Mouse (Mus musculus): Measurements from ENCODE around the gene Olfr1282.
"Not testable (repeated sequence)": the region's sequence is repeated elsewhere in the genome, so short reads cannot be mapped to it uniquely, and the experiment has no call there.

The Olfr1282 gene

GRCm38 (mm10) chr2:111335976-111336375, at the start of gene Olfr1282:
Gene Olfr1282, minus strand, starts transcription at chr2:111336076.
- DNase-seq (ENCODE audit: low spot score), result no peak

DNA sequence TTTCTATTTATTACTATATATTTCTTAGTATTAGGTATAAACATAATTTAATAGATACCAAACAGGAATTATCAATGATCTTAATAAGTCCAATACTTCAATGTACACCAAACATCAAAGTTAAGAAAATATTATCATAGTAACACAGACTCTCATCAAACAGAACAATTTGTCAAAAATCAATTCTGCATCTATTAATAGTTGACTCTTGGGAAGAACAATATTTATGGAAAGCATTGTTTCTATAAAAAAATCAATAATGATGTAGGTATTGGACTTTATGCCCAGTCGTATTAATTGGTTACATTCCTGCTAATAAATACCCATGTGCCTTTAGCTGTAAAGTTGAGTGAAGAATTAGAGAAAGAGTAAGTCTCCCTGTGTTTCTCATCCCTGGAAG, 39.3 kb upstream of the Olfr1282 start, which contains the start of gene Olfr1284:
Gene Olfr1284 (plus strand): TSS at position 301 of the 400 bp plus-strand sequence.
- no peak for DNase-seq (ENCODE audit: low spot score)

DNA sequence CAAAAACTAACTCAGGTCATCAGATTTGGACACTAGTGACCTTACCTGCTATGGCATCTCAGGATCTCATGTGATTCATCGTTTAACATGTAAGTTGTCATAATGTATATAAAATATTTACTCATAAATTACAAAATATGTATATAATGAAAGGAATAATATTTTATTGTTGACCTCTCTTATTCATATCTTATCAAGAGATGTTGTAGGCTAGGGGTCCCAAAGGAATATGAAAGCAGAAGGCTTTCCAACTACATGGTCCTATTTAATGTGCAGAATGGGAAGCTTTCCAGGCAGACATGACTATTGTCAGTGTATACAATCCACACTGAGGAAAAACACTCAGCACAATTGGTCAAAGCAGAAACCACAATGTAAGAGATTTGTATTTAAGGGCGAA, 30.6 kb upstream of the Olfr1282 start, which contains the start of gene Olfr1283:
Gene Olfr1283 (plus strand): TSS at position 301 of the 400 bp plus-strand sequence.
- no peak for DNase-seq (ENCODE audit: low spot score)

DNA sequence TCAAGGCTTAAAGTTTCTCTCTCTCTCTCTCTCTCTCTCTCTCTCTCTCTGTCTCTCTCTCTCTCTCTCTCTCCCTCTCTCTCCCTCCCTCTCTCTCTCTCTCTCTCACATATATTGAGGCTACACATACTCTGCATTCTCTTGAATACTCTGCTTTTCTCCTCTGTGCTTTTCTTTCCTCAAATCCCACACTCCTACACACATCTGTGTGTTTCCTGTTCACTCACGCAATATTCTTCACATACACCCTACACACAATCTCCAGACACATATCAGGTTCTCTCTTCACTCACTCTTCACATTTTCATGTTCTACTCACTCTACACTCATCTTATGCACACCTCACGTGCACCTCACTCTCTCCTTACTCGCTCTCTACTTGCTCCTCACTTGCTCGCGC, 2.2 kb downstream of the Olfr1282 start:
- DNase-seq (ENCODE audit: low spot score), result not testable (repeated sequence)

DNA sequence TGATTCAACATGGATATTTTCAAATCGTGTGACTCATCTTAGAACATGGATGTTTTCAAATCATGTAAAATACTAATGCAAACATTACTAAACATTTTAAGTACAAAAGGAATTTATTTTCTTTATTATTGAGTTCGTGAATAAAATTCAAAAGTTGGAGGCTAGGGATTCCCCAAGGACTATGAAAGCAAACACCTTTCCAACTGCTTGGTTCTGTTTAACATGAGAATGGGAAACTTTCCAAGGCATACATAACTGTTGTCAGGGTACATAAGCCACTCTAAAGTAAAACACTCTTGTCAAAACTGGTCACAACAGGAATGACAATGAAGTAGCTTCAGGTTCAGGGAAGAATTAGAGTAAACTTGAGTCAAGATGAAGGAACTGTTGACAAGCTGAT, 9.7 kb downstream of the Olfr1282 start, which contains the start of gene Olfr1281:
Gene Olfr1281 (plus strand): TSS at position 301 of the 400 bp plus-strand sequence.
- DNase-seq (ENCODE audit: low spot score), result no peak

- DNase-seq (ENCODE audit: low spot score), result no peak
Observed at GRCm38 (mm10) chr2:111313717-111314116, 22.2 kb downstream of the Olfr1282 start, which contains the start of gene Olfr1280. Gene Olfr1280, plus strand, starts transcription at chr2:111314017.

GRCm38 (mm10) chr2:111300374-111300773, 35.5 kb downstream of the Olfr1282 start, which contains the start of gene Olfr1279:
Gene Olfr1279, plus strand, starts transcription at chr2:111300635.
- no peak for DNase-seq (ENCODE audit: low spot score)

DNA sequence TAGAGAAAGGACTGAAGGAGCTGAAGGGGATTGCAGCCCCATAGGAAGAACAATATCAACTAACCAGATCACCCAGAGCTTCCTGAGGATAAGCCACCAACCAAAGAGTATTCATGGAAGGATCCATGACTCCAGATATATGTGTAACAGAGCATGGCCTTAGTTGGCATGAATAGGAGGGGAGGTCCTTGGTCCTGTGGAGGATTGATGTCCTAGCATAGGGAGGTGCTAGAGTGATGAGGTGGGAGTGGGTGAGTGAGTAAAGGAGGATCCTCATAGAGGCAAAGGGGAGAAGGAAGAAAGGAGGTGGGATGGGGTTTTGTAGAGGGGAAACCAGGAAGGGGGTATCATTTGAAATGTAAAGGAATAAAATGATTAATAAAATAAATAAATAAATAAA, 37.3 kb downstream of the Olfr1282 start:
- DNase-seq (ENCODE audit: low spot score), result no peak

DNA sequence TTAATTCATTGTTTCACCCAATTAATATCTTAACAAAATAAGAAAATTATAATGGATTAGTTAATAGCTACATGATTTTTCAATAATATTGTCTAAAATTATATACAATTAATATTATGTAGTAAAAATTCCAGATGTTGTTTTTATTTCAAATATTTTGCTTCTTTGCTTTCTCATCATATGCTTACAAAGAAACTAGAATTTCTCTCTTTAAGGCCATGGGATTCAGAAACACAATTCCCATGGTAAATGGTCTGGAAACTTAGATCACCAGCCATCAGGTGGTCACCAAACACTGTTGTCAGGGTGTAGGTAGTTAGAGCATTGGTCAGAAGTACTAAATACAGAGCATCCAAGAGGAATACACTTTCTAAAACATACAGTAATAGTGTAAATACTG, 46.0 kb downstream of the Olfr1282 start, which contains the start of gene Olfr1278:
Gene Olfr1278 (plus strand): TSS at position 301 of the 400 bp plus-strand sequence.
- DNase-seq (ENCODE audit: low spot score), result no peak

Data from testis, postnatal 10 days (tissue).